Mouse (Mus musculus) liver, embryonic 13.5 days (tissue): ENCODE measurements around the gene Gm10272. TPM values are rescaled to one million over a fixed set of nuclear protein-coding genes. Genes with fewer than 3 reads are reported as not detected.
"Not testable (repeated sequence)": the region's sequence is repeated elsewhere in the genome, so short reads cannot be mapped to it uniquely, and the experiment has no call there.

Source experiments
- ATAC-seq: fragments of 200-750 bp; cut with Nextera tagmentation; 2 replicates; pipeline ENCODE4 v1.8.0; 2017; ENCODE audit warnings: low read depth, mild to moderate bottlenecking, moderate number of reproducible peaks, moderate library complexity
- DNase-seq: peaks from one replicate; pipeline ENCODE4 v3.0.0; 2022
- H3K27ac ChIP-seq: fragments of 300-500 bp; sonication (generic); 2 replicates; pipeline ENCODE4 v1.5.1; 2015; ENCODE audit warnings: moderate library complexity, mild to moderate bottlenecking, inconsistent platforms
- H3K27me3 ChIP-seq: fragments of 300-500 bp; sonication (generic); 2 replicates; pipeline ENCODE4 v1.6.1; 2015; ENCODE audit warnings: mild to moderate bottlenecking, inconsistent platforms
- H3K36me3 ChIP-seq: fragments of 300-500 bp; sonication (generic); 2 replicates; pipeline ENCODE4 v1.6.1; 2015; ENCODE audit warnings: mild to moderate bottlenecking, inconsistent platforms
- H3K4me1 ChIP-seq: fragments of 300-500 bp; sonication (generic); replicated peaks from 2 replicates; pipeline ENCODE4 v1.6.1; 2015; ENCODE audit warnings: inconsistent platforms
- H3K4me2 ChIP-seq: fragments of 300-500 bp; sonication (generic); 2 replicates; pipeline ENCODE4 v1.6.1; 2015; ENCODE audit warnings: inconsistent platforms, mild to moderate bottlenecking, moderate library complexity
- H3K4me3 ChIP-seq: fragments of 300-500 bp; sonication (generic); replicated peaks from 2 replicates; pipeline ENCODE4 v1.5.1; 2015; ENCODE audit warnings: mild to moderate bottlenecking, inconsistent platforms
- H3K9ac ChIP-seq: fragments of 300-500 bp; sonication (generic); 2 replicates; pipeline ENCODE4 v1.6.1; 2015; ENCODE audit warnings: mild to moderate bottlenecking, inconsistent platforms
- H3K9me3 ChIP-seq: fragments of 300-500 bp; sonication (generic); replicated peaks from 2 replicates; pipeline ENCODE4 v1.6.1; 2016; ENCODE audit warnings: inconsistent platforms
- whole genome bisulfite sequencing: fragments of 180-500 bp; shearing (Covaris S2); methylation state at CpG from one replicate; pipeline ENCODE4 v1.1.7; 2015; ENCODE audit not compliant: insufficient replicate concordance; 5-methylcytosine and 5-hydroxymethylcytosine counted together
- polyA plus RNA-seq: library from polyadenylated mRNA; unstranded; fragments of >200 nt; fragmentation: Nextera tagmentation; extraction: Ambion mirVana; gene quantifications from 2 replicates; pipeline ENCODE4 v1.2.1, GENCODE M21; 2015

Gene Gm10272
- polyA plus RNA-seq, 1 experiment from 2014 or later, result not detected

DNA sequence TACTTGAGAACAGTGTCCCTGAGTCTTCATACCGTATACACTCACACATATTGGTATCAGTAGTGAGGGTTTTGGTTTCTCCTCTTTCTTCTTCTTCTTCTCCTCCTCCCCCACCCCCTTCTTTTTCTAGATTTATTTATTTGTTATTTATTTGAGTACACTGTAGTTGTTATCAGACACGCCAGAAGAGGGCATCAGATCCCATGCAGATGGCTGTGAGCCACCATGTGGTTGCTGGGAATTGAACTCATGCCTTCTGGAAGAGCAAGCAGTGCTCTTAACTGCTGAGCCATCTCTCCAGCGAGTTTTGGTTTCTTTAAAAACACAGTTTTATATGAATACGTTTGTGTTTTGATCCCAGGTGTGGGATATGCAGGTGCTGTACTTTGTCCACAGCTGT, 21.9 kb downstream of the Gm10272 start:
- WGBS, result 47% methylated on average over 4 of the region's 4 CpGs
- Histone ChIP-seq H3K36me3 (no peaks in the 10 kb centered on the region), H3K4me1 (no peaks in the 10 kb centered on the region), H3K9me3 (no peaks in the 10 kb centered on the region), H3K9ac (no peak overlapping the region), H3K27me3 (no peaks in the 10 kb centered on the region), H3K27ac (no peak overlapping the region), H3K4me2 (no peak overlapping the region), H3K4me3 (no peak overlapping the region)
- ATAC-seq, result no peak
- DNase-seq, result no peak

DNA sequence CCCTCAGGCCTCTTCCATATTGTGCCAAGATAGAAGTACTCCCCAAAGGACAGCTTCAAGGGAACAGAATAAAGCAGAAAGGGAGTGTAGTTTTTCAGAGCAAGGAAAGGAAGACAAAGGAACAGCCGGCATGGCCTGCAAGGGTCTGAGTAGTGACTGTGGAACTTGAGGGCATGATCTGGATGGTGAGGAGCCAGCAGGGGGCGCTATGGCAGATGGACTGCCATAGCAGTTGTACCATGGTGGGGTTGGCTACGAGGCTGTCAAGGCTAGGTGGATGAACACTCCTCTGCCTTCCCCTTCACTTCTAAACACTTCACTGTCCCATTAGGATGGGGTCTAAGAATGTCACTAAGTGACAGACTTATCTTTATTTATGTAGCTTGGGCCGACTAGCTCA, 22.8 kb downstream of the Gm10272 start:
- H3K4me1 ChIP-seq, result no peaks in the 10 kb centered on the region
- WGBS, result 34% methylated on average over 4 of the region's 4 CpGs
- no peak overlapping the region for H3K4me3 ChIP-seq
- ATAC-seq, result no peak
- no peak overlapping the region for H3K4me2 ChIP-seq
- H3K9ac ChIP-seq, result no peak overlapping the region
- no peaks in the 10 kb centered on the region for H3K36me3 ChIP-seq
- no peak for DNase-seq
- H3K9me3 ChIP-seq, result no peaks in the 10 kb centered on the region; the same call in 1 of the 2 replicates
- H3K27ac ChIP-seq, result no peak overlapping the region
- H3K27me3 ChIP-seq, result no peaks in the 10 kb centered on the region

DNA sequence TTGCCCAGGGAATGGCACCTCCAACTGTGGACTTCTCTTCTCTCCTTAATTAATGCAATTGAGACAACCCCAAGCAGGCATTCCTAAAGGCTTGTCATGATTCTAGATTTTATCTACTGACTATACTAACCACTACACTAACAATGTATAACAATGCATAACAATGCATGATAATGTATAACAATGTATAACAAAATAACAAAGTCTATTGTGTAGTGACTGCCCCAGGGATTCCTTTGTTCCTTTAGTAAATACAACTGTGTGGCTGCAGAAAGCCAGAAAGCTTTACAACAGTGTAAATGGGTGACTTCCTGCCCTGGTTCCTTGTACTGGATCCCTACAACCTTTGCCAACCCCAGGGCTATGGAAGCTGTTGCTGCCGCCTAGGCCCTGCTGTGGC, 29.5 kb downstream of the Gm10272 start:
- Histone ChIP-seq H3K9ac (no peak overlapping the region), H3K27me3 (no peaks in the 10 kb centered on the region), H3K4me2 (no peak overlapping the region), H3K27ac (no peak overlapping the region), H3K9me3 (peaks cover 3% of the 10 kb centered on the region; the same call in 1 of the 2 replicates), H3K4me1 (no peaks in the 10 kb centered on the region), H3K36me3 (no peaks in the 10 kb centered on the region), H3K4me3 (no peak overlapping the region)
- ATAC-seq, result no peak
- 79% methylated on average over 1 of the region's 1 CpGs for WGBS
- DNase-seq, result no peak

DNA sequence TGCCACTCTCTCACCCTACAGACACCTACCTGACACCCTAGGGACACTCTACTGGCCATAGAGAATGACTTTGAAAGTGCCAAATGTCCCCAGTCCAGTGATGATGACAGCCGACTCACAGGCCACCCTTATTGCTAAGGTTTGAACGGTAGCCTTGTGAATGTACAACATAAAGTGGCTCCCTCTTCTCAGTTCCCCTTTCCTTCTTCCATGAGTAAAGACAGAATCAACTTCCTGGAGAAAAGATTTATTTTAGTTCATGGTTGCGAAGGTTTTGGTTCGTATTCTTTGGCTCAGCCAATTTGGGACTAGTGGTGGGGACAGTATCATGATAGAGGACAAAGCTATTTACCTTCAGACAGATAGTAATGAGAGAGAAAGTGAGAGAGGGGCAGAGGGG, 32.5 kb downstream of the Gm10272 start:
- H3K27ac ChIP-seq, result no peak overlapping the region
- H3K4me3 ChIP-seq, result no peak overlapping the region
- WGBS, result 56% methylated on average over 4 of the region's 4 CpGs
- DNase-seq (no peak), ATAC-seq (no peak)
- no peak overlapping the region for H3K4me2 ChIP-seq
- no peaks in the 10 kb centered on the region for H3K27me3 ChIP-seq
- no peaks in the 10 kb centered on the region for H3K36me3 ChIP-seq
- no peak overlapping the region for H3K9ac ChIP-seq
- H3K9me3 ChIP-seq, result peaks cover 3% of the 10 kb centered on the region; the same call in 1 of the 2 replicates
- no peaks in the 10 kb centered on the region for H3K4me1 ChIP-seq

DNA sequence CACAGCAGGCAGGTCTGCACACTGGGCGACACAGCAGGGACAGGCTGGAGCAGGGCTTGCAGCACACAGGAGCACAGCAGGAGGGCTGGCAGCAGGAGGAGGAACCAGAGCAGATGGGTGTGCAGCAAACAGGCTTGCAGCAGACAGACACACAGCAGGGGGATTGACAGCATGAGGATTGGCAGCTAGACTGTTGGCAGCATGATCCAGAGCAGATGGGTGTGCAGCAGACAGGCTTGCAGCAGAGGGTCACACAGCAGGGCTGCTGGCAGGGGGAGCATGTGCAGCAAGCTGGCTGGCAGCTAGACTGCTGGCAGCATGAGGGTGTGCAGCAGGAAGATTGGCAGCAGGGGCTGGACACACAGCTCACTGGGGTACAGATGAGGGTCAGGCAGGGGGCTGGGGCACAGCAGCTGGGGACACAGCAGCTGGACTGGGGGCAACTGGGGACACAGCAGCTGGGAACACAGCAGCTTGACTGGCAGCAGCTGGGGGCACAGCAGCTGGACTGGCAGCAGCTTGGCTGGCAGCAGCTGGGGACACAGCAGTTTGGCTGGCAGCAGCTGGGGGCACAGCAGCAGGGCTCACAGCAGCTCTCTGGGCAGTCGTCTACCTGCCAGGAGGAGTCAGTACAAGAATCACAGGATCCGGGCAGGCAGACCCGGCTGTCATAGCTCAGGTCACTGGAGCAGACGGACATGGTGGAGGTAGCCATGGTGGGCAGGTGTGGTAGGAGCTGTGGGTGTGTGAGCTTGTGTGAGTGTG, 35.7 kb downstream of the Gm10272 start, which contains the start of gene Gm18596:
Gene Gm18596 (minus strand): TSS at position 715 of the 765 bp plus-strand sequence.
- not testable (repeated sequence) for DNase-seq, H3K4me3 ChIP-seq

DNA sequence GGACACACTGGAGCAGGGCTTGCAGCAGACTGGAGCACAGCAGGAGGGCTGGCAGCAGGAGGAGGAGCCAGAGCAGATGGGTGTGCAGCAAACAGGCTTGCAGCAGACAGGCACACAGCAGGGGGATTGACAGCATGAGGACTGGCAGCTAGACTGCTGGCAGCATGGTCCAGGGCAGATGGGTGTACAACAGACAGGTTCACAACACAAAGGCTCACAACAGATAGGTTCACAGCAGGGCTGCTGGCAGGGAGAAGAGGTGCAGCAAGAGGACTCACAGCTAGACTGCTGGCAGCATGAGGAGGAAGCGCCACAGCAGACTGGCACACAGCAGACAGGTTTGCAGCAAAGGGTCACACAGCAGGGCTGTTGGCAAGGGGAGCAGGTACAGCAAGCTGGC, 44.3 kb downstream of the Gm10272 start:
- not testable (repeated sequence) for ATAC-seq, DNase-seq, H3K36me3 ChIP-seq, H3K27me3 ChIP-seq, H3K4me3 ChIP-seq, H3K27ac ChIP-seq, H3K4me1 ChIP-seq, H3K4me2 ChIP-seq, H3K9ac ChIP-seq, H3K9me3 ChIP-seq
- 52% methylated on average over 1 of the region's 1 CpGs for WGBS

More for the DNA sequence above, 35.7 kb downstream of the Gm10272 start, which contains the start of gene Gm18596:
- WGBS, result 65% methylated on average over 4 of the region's 5 CpGs
- H3K4me2 ChIP-seq, H3K9me3 ChIP-seq, H3K36me3 ChIP-seq, H3K27ac ChIP-seq, H3K4me1 ChIP-seq, ATAC-seq, H3K9ac ChIP-seq, H3K27me3 ChIP-seq: not testable (repeated sequence)

DNA sequence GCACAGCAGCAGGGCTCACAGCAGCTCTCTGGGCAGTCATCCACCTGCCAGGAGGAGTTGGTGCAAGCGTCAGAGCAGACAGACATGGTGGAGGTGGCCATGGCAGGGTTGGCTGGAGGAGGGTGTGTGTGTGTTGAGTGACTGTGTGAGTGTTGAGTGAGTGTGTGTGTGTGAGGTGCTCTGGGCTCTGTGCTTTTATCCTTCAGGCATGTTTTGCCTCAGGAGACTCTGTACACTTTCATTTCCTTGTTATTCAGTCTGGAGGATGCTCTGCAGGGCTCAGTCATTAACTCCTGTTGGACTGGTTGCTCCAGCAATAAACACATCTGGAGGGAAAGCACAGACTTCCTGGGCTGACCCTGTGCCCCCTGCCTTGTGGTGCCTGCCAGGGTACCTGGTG, 44.8 kb downstream of the Gm10272 start, which contains the start of gene Gm9736:
Gene Gm9736 (minus strand): TSS at position 101 of the 400 bp plus-strand sequence.
- not testable (repeated sequence) for ATAC-seq, H3K4me3 ChIP-seq, H3K36me3 ChIP-seq, H3K4me1 ChIP-seq, H3K4me2 ChIP-seq, H3K9ac ChIP-seq, H3K27me3 ChIP-seq, DNase-seq, H3K9me3 ChIP-seq, H3K27ac ChIP-seq
- WGBS, result 45% methylated on average over 1 of the region's 1 CpGs

DNA sequence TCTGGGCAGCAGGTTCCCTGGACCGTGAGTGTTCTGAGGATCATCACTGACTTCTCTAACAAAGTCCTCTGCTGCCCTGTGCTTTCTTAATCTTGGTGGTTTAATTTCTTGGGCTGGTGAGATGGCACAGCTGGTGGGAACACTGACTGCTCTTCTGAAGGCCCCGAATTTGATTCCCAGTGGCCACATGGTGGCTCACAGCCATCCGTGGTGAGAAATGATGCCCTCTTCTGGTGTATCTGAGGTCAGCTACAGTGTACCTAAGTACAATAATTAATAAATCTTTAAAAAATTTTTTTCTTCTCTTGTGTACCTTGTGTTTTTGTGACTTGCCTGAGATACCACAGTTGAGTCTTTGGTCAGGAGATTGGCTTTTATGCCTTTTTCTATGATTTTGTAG, 45.9 kb downstream of the Gm10272 start:
- not testable (repeated sequence) for H3K4me3 ChIP-seq, ATAC-seq, H3K36me3 ChIP-seq, H3K27me3 ChIP-seq, H3K9ac ChIP-seq, H3K4me2 ChIP-seq, DNase-seq, H3K9me3 ChIP-seq, H3K27ac ChIP-seq, H3K4me1 ChIP-seq
- 39% methylated on average over 3 of the region's 3 CpGs for WGBS

DNA sequence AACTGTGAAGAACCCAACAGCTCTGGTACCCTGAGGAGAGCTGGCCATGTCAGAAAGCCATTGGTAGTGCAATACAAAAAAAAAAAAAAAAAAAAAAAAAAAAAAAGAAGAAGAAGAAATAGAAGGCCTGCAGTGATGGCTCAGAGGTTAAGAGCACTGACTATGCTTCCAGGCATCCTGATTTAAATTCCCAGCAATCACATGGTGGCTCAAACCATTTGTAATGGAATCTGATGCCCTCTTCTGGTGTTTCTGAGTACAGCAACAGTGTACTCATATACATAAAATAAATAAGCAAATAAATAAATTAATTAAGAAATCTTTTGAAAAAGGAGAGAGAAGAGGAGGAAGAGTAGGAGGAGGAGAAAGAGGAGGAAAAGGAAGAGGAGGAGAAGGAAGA, 47.0 kb downstream of the Gm10272 start:
- no peak overlapping the region for H3K4me2 ChIP-seq
- H3K9ac ChIP-seq, result no peak overlapping the region
- ATAC-seq (no peak), DNase-seq (no peak)
- H3K4me1 ChIP-seq, result no peaks in the 10 kb centered on the region
- H3K4me3 ChIP-seq, result no peak overlapping the region
- no peaks in the 10 kb centered on the region for H3K36me3 ChIP-seq
- H3K9me3 ChIP-seq, result no peaks in the 10 kb centered on the region
- H3K27ac ChIP-seq, result no peak overlapping the region
- no peaks in the 10 kb centered on the region for H3K27me3 ChIP-seq

Other genes with a start within 250 kb of the Gm10272 start
- 23.3 and 26.2 TPM in 2 replicates for gene Fam207a, start 190.8 kb upstream of the Gm10272 start, polyA plus RNA-seq
- 10.3 and 10.7 TPM in 2 replicates for gene Itgb2, start 176.4 kb upstream of the Gm10272 start, polyA plus RNA-seq
- gene Pttg1ip, start 124.9 kb upstream of the Gm10272 start, polyA plus RNA-seq, result 64.1 and 73.2 TPM in 2 replicates
- gene Sumo3, start 100.5 kb upstream of the Gm10272 start, polyA plus RNA-seq, result 118 and 127 TPM in 2 replicates
- 1.1 and 5.3 TPM in 2 replicates for gene Gm49325, start 100.4 kb upstream of the Gm10272 start, polyA plus RNA-seq
- 47.2 and 50.1 TPM in 2 replicates for gene Ube2g2, start 84.4 kb upstream of the Gm10272 start, polyA plus RNA-seq
- 0.07 and 0.10 TPM in 2 replicates for gene Tspear, start 20.1 kb upstream of the Gm10272 start, polyA plus RNA-seq
- not detected in 2 replicates for gene Gm19402, start 15.9 kb upstream of the Gm10272 start, polyA plus RNA-seq
- gene Gm9508, start 9.4 kb upstream of the Gm10272 start, polyA plus RNA-seq, result not detected in 2 replicates
- not detected in 2 replicates for gene Gm10024, start 4.8 kb downstream of the Gm10272 start, polyA plus RNA-seq
- not detected in 2 replicates for gene Gm10142, start 9.2 kb downstream of the Gm10272 start, polyA plus RNA-seq
- not detected in 2 replicates for gene Krtap12-1, start 14.0 kb downstream of the Gm10272 start, polyA plus RNA-seq
- gene Gm10100, start 19.9 kb downstream of the Gm10272 start, polyA plus RNA-seq, result not detected in 2 replicates
- gene Gm18596, start 36.0 kb downstream of the Gm10272 start, polyA plus RNA-seq, result not detected in 2 replicates
- not detected in 2 replicates for gene Gm9736, start 44.7 kb downstream of the Gm10272 start, polyA plus RNA-seq
- not detected in 2 replicates for gene Gm3233, start 53.1 kb downstream of the Gm10272 start, polyA plus RNA-seq
- gene Gm3238, start 64.7 kb downstream of the Gm10272 start, polyA plus RNA-seq, result not detected in 2 replicates
- not detected in 2 replicates for gene Gm7138, start 70.3 kb downstream of the Gm10272 start, polyA plus RNA-seq
- gene Gm3250, start 75.9 kb downstream of the Gm10272 start, polyA plus RNA-seq, result not detected in 2 replicates
- not detected in 2 replicates for gene Gm7137, start 81.6 kb downstream of the Gm10272 start, polyA plus RNA-seq
- not detected in 2 replicates for gene Gm9639, start 88.5 kb downstream of the Gm10272 start, polyA plus RNA-seq
- gene Gm19668, start 92.5 kb downstream of the Gm10272 start, polyA plus RNA-seq, result not detected in 2 replicates
- not detected in 2 replicates for gene Gm9507, start 105.2 kb downstream of the Gm10272 start, polyA plus RNA-seq
- not detected in 2 replicates for gene Gm2696, start 108.1 kb downstream of the Gm10272 start, polyA plus RNA-seq
- not detected in 2 replicates for gene Krtap10-4, start 120.5 kb downstream of the Gm10272 start, polyA plus RNA-seq
- not detected in 2 replicates for gene Krtap10-10, start 129.3 kb downstream of the Gm10272 start, polyA plus RNA-seq
- gene Gm36176, start 140.2 kb downstream of the Gm10272 start, polyA plus RNA-seq, result not detected in 2 replicates
- gene Gm10318, start 146.2 kb downstream of the Gm10272 start, polyA plus RNA-seq, result not detected in 2 replicates
- not detected in 2 replicates for gene Gm3285, start 155.3 kb downstream of the Gm10272 start, polyA plus RNA-seq
- 8.6 and 10.1 TPM in 2 replicates for gene Lrrc3, start 195.9 kb downstream of the Gm10272 start, polyA plus RNA-seq